Mouse (Mus musculus) spleen, adult 2 months (tissue): ENCODE results near the gene Fthl17d. TPM values are rescaled to one million over a fixed set of nuclear protein-coding genes. Genes with fewer than 3 reads are reported as not detected.

ENCODE experiments used
- DNase-seq, 2 experiments: peaks; one replicate each; pipeline versions ENCODE4 v3.0.0 to v3.0.0-alpha.2; 2012 to 2021; ENCODE audit warnings: low spot score in 2 of 2, low read depth in 1 of 2
- H3K27ac ChIP-seq: fragments of 200-500 bp; 2 replicates; pipeline ENCODE4 v1.5.1; 2012; ENCODE audit warnings: low read length, inconsistent platforms; ENCODE audit not compliant: insufficient read depth
- H3K27me3 ChIP-seq: fragments of 200-500 bp; 2 replicates; pipeline ENCODE4 v1.6.1; 2012; ENCODE audit warnings: mild to moderate bottlenecking, moderate library complexity, low read length, inconsistent platforms; ENCODE audit not compliant: control insufficient read depth, insufficient read depth
- H3K36me3 ChIP-seq: fragments of 200-500 bp; 2 replicates; pipeline ENCODE4 v1.6.1; 2012; ENCODE audit warnings: mild to moderate bottlenecking, low read length, inconsistent platforms; ENCODE audit not compliant: control insufficient read depth, insufficient read depth
- H3K4me1 ChIP-seq: fragments of 200-500 bp; 2 replicates; pipeline ENCODE4 v1.6.1; 2011; ENCODE audit warnings: inconsistent platforms; ENCODE audit not compliant: control insufficient read depth, insufficient read depth, insufficient read length
- H3K4me3 ChIP-seq: fragments of 200-500 bp; 2 replicates; pipeline ENCODE4 v1.5.1; 2011; ENCODE audit warnings: mild to moderate bottlenecking, inconsistent platforms; ENCODE audit not compliant: insufficient read depth, insufficient read length; ENCODE audit errors: extremely low read depth
- CTCF ChIP-seq: fragments of 200-500 bp; IDR thresholded peaks from 2 replicates; pipeline ENCODE4 v1.5.1; 2011; ENCODE audit warnings: mild to moderate bottlenecking, inconsistent platforms; ENCODE audit not compliant: insufficient read depth, insufficient read length, insufficient replicate concordance; ENCODE audit errors: extremely low read depth
- POLR2A ChIP-seq: fragments of 200-500 bp; IDR thresholded peaks from 2 replicates; pipeline ENCODE4 v1.6.1; 2011; ENCODE audit warnings: low read depth, low read length, inconsistent platforms
- WGBS: fragments of 180-500 bp; shearing (Covaris S2); methylation state at CpG from one replicate; pipeline ENCODE4 v1.1.7; 2018; 5-methylcytosine and 5-hydroxymethylcytosine counted together
- polyA plus RNA-seq: library from polyadenylated mRNA; depleted of rRNA; stranded (reverse); fragments of >200 nt; gene quantifications from 2 replicates; pipeline ENCODE4 v1.2.3, GENCODE M21; 2012; rRNA removed

Gene Fthl17d
- polyA plus RNA-seq, 1 experiment = not detected

DNA sequence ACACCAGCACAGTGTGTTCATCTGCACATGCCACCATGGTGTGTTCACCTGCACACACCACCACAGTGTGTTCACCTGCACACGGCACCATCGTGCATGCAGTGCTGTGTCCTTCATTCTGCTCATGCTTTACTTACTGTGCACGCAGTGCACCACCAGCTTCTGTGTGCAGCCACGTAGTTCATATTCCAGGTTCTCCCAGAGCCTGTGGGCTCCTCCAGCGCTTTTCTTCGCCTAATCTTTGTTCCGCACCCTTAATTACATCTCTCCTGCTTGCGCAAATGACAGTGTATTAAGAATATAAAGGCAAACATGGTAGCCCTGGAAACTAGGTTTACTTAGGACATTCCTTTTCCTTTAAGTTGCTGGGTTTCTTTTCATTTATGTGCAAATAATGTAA lies 42.5 kb downstream of the Fthl17d start:
- no peaks in the 10 kb centered on the region for H3K4me1 ChIP-seq
- WGBS = 87% methylated on average over 8 of the region's 8 CpGs

More for the DNA sequence above, 42.5 kb downstream of the Fthl17d start:
- no peak for TF ChIP-seq POLR2A
- no peak for TF ChIP-seq CTCF
- DNase-seq = no peak
- no peak overlapping the region for H3K27ac ChIP-seq
- H3K4me3 ChIP-seq = no peak overlapping the region
- no peaks in the 10 kb centered on the region for H3K27me3 ChIP-seq
- no peaks in the 10 kb centered on the region for H3K36me3 ChIP-seq

Other genes starting within 250 kb of the Fthl17d start
- not detected in 2 replicates for gene Ssx9, start 238.3 kb downstream of the Fthl17d start, polyA plus RNA-seq
- not detected in 2 replicates for gene Ssxb5, start 183.1 kb downstream of the Fthl17d start, polyA plus RNA-seq
- not detected in 2 replicates for gene Gm6592, start 142.8 kb downstream of the Fthl17d start, polyA plus RNA-seq
- gene Gm5751, start 112.5 kb downstream of the Fthl17d start, polyA plus RNA-seq = not detected in 2 replicates
- 0.99 and 1.5 TPM in 2 replicates for gene B630019K06Rik, start 94.4 kb downstream of the Fthl17d start, polyA plus RNA-seq
- not detected in 2 replicates for gene Fthl17b, start 23.8 kb downstream of the Fthl17d start, polyA plus RNA-seq
- not detected in 2 replicates for gene Fthl17c, start 10.2 kb downstream of the Fthl17d start, polyA plus RNA-seq
- not detected in 2 replicates for gene Fthl17e, start 46.7 kb upstream of the Fthl17d start, polyA plus RNA-seq
- gene Fthl17f, start 76.3 kb upstream of the Fthl17d start, polyA plus RNA-seq = not detected in 2 replicates
- not detected in 2 replicates for gene 4930402K13Rik, start 117.8 kb upstream of the Fthl17d start, polyA plus RNA-seq
- 0.15 and 0.34 TPM in 2 replicates for gene Lancl3, start 213.1 kb upstream of the Fthl17d start, polyA plus RNA-seq